Mouse (Mus musculus): ENCODE measurements at regions not wholly inside any gene's neighbourhood (a gene's known extent, or its start where the extent isn't known, plus 50 kb on each side); places are given as distances from the start of the nearest gene placed in this dataset.

GRCm38 (mm10) chr3:143375527-143376061, 493.8 kb upstream of the Pkn2 start:
- TF ChIP-seq CTCF (IDR thresholded peaks at IDR 0.05; ENCODE audit: low read depth), result no peak
- no peak for TF ChIP-seq EP300 (IDR thresholded peaks at IDR 0.05; ENCODE audit: low read depth)

Measured in heart, postnatal 0 days (tissue).